Mouse (Mus musculus): ENCODE measurements around the gene Fam173b. TPM values are rescaled to one million over a fixed set of nuclear protein-coding genes. Genes with fewer than 3 reads are reported as not detected.
A peak's percentile ranks its signal among the peaks of the same experiment; 100 is the strongest.

Gene Fam173b
- total and polyA plus RNA-seq, 3 experiments: 24.5 to 33.8 (median 32.1) TPM

DNA sequence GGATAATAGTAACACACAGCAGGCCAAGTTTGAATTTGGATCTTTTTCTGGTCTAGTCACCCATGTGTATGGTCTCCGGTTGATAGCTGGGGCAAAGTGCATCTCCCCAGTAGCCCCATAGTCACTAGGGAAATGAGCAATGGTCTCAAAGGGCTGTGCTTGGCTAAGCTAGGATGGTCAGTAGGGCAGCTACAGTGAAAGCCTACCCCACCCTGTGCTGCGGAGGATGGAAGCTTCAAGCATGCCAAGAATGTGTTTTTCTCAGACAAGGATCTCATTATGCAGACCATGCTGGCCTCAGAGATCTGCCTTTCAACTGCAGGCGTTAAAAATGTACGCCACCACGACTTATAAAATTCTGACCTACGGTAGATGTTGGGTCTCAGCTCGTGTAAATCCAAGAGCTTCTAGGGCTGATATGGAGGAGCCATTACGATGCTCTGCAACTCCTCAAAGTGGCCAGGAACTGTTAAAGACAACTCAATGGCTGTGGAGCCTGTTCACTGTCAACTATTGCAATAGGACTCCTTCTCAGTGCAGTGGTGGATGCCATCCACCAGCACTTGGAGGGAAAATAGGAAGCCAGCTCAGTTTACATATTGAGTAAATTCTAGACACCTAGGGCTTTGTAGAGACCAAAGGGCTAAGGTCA, 12.5 kb upstream of the Fam173b start:
- dilution Hi-C loops (cut with MboI; ENCODE audit: extremely low pct_ligation_motif_present, extremely low pct_unique_long_range_greater_than_20kb, low sequenced_read_pairs): no loop called here
- Histone ChIP-seq H3K79me2 (replicated peaks; ENCODE audit: control insufficient read depth, extremely low read depth, insufficient read depth, poor library complexity, severe bottlenecking) (no peaks in the 10 kb centered on the region), H3K9me3 (replicated peaks; ENCODE audit: low read length) (no peaks in the 10 kb centered on the region), H3K4me3 (replicated peaks in 1 of 3; ENCODE audit: low read depth in 2 of 3, low read length in 2 of 3, poor library complexity in 1 of 3) (no peak overlapping the region), H3K36me3 (replicated peaks in 1 of 2; ENCODE audit: control insufficient read depth in 1 of 2, insufficient read depth in 1 of 2, low read length in 1 of 2) (peaks cover 51 to 55% of the 10 kb centered on the region in 2 experiments), H3K27ac (ENCODE audit: insufficient read depth, low read depth) (no peak overlapping the region), H3K4me1 (ENCODE audit: control insufficient read depth in 1 of 2, insufficient read depth in 2 of 2) (peaks cover 8 to 23% of the 10 kb centered on the region in 2 experiments; a peak in 3 of 4 replicates), H3K4me2 (ENCODE audit: insufficient read depth, low read depth, poor library complexity, severe bottlenecking) (no peak overlapping the region), H3K27me3 (replicated peaks) (no peaks in the 10 kb centered on the region), H3K9ac (ENCODE audit: insufficient read depth, low read depth) (no peak overlapping the region)
- in situ Hi-C loops (cut with MboI; ENCODE audit: low pct_ligation_motif_present, low pct_unique_long_range_greater_than_20kb, low sequenced_read_pairs): loop anchor here (5.0 to 10.0 kb wide), 3 partner anchors 54 to 277 kb away; partner anchors contain the start of gene March6
- TF ChIP-seq POLR2A (IDR thresholded peaks at IDR 0.05; ENCODE audit: low read depth, low read length) (peak; percentile 49), POLR2AphosphoS2 (IDR thresholded peaks at IDR 0.05; ENCODE audit: low read depth, low read length) (peak; percentile 95), EP300 (IDR thresholded peaks at IDR 0.05; ENCODE audit: low read length) (no peak), SIN3A (IDR thresholded peaks at IDR 0.05; ENCODE audit: low read length) (peak; percentile 32; the same call in 1 of the 2 replicates), ZMIZ1 (IDR thresholded peaks at IDR 0.05; ENCODE audit: low read depth, low read length) (no peak; the same call in 1 of the 2 replicates), CHD1 (IDR thresholded peaks at IDR 0.05; ENCODE audit: low read depth, low read length) (no peak), CHD2 (IDR thresholded peaks at IDR 0.05; ENCODE audit: low read length) (peak; percentile 53; the same call in 1 of the 2 replicates), IRF4 (IDR thresholded peaks at IDR 0.05; ENCODE audit: low read depth, low read length) (no peak)
- DNase-seq (ENCODE audit: extremely low read depth): no peak

DNA sequence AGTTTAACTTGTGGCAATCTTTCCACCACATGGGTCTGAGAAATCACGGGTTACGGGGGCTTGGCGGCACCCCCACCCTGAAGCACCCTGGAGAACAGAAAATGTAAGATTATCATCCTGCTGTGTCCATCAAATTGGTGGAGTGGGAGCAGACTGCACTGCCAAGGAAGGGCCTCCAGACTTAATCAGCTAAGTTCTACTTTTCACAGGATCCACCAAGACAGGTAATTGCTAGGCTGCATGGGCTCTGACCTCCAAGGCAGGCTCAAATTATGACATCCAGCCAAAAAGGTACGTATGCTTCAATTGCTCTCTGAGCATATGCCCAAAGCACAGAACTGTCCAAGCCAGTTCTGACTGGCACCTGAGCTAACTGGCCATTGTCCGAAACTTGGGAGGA, 11.5 kb upstream of the Fam173b start:
- no peak overlapping the region for H3K4me2 ChIP-seq (ENCODE audit: insufficient read depth, low read depth, poor library complexity, severe bottlenecking)
- H3K4me1 ChIP-seq (ENCODE audit: control insufficient read depth in 1 of 2, insufficient read depth in 2 of 2): peaks cover 5 to 19% of the 10 kb centered on the region in 2 experiments; a peak in 3 of 4 replicates
- dilution Hi-C loops (cut with MboI; ENCODE audit: extremely low pct_ligation_motif_present, extremely low pct_unique_long_range_greater_than_20kb, low sequenced_read_pairs): no loop called here
- H3K79me2 ChIP-seq (replicated peaks; ENCODE audit: control insufficient read depth, extremely low read depth, insufficient read depth, poor library complexity, severe bottlenecking): no peaks in the 10 kb centered on the region; the same call in 1 of the 2 replicates
- no peaks in the 10 kb centered on the region for H3K9me3 ChIP-seq (replicated peaks; ENCODE audit: low read length)
- no peak for DNase-seq (ENCODE audit: extremely low read depth)
- H3K36me3 ChIP-seq (replicated peaks in 1 of 2; ENCODE audit: control insufficient read depth in 1 of 2, insufficient read depth in 1 of 2, low read length in 1 of 2): peaks cover 61 to 66% of the 10 kb centered on the region in 2 experiments
- H3K27ac ChIP-seq (ENCODE audit: insufficient read depth, low read depth): no peak overlapping the region
- H3K9ac ChIP-seq (ENCODE audit: insufficient read depth, low read depth): no peak overlapping the region
- H3K4me3 ChIP-seq (replicated peaks in 1 of 3; ENCODE audit: low read depth in 2 of 3, low read length in 2 of 3, poor library complexity in 1 of 3): no peak overlapping the region
- in situ Hi-C loops (cut with MboI; ENCODE audit: low pct_ligation_motif_present, low pct_unique_long_range_greater_than_20kb, low sequenced_read_pairs): no loop called here
- H3K27me3 ChIP-seq (replicated peaks): no peaks in the 10 kb centered on the region
- no peak for TF ChIP-seq BHLHE40 (IDR thresholded peaks at IDR 0.05; ENCODE audit: low read depth, low read length)
- TF ChIP-seq ZMIZ1 (IDR thresholded peaks at IDR 0.05; ENCODE audit: low read depth, low read length): no peak
- TF ChIP-seq CHD2 (IDR thresholded peaks at IDR 0.05; ENCODE audit: low read length): no peak
- TF ChIP-seq IRF4 (IDR thresholded peaks at IDR 0.05; ENCODE audit: low read depth, low read length): no peak
- TF ChIP-seq MAX (IDR thresholded peaks at IDR 0.05; ENCODE audit: low read length): no peak
- TF ChIP-seq ETS1 (conservative IDR thresholded peaks at IDR 0.05; ENCODE audit: low read depth, low read length): no peak
- no peak for TF ChIP-seq MEF2A (IDR thresholded peaks at IDR 0.05; ENCODE audit: borderline replicate concordance, low read depth, low read length)
- TF ChIP-seq SMC3 (IDR thresholded peaks at IDR 0.05; ENCODE audit: low read depth, low read length): no peak
- no peak for TF ChIP-seq ZC3H11A (IDR thresholded peaks at IDR 0.05; ENCODE audit: low read depth, low read length)

Measured in CH12.LX (cell line).